Mouse (Mus musculus) testis, postnatal 10 days (tissue): ENCODE measurements around the gene Mtch1.

Experiments used
- DNase-seq: peaks from one replicate; pipeline ENCODE4 v3.0.0; 2021; ENCODE audit warnings: low spot score

Mtch1 gene

GRCm38 (mm10) chr17:29305058-29305806 is 42.5 kb downstream of the Mtch1 start:
- no peak for DNase-seq

GRCm38 (mm10) chr17:29304376-29305057 is 43.2 kb downstream of the Mtch1 start:
- DNase-seq, result no peak

GRCm38 (mm10) chr17:29303856-29304255 is 43.9 kb downstream of the Mtch1 start:
- no peak for DNase-seq

GRCm38 (mm10) chr17:29303087-29303486 is 44.6 kb downstream of the Mtch1 start:
- DNase-seq, result peak; percentile 63

- no peak for DNase-seq
Observed at GRCm38 (mm10) chr17:29302149-29302548, 45.6 kb downstream of the Mtch1 start.

GRCm38 (mm10) chr17:29301421-29301820 is 46.3 kb downstream of the Mtch1 start:
- DNase-seq, result no peak

- DNase-seq, result no peak
Observed at GRCm38 (mm10) chr17:29300926-29301325, 46.8 kb downstream of the Mtch1 start.

- no peak for DNase-seq
Observed at GRCm38 (mm10) chr17:29299282-29299681, 48.5 kb downstream of the Mtch1 start.

- DNase-seq, result no peak
Observed at GRCm38 (mm10) chr17:29297813-29298212, 49.9 kb downstream of the Mtch1 start.

- DNase-seq, result no peak
Observed at GRCm38 (mm10) chr17:29297321-29297720, 50.4 kb downstream of the Mtch1 start.

GRCm38 (mm10) chr17:29295835-29296234 is 51.9 kb downstream of the Mtch1 start:
- DNase-seq, result no peak

- DNase-seq, result no peak
Observed at GRCm38 (mm10) chr17:29293807-29294605, 53.7 kb downstream of the Mtch1 start.

GRCm38 (mm10) chr17:29292996-29293395 is 54.7 kb downstream of the Mtch1 start:
- no peak for DNase-seq

- no peak for DNase-seq
Observed at GRCm38 (mm10) chr17:29291793-29292192, 55.9 kb downstream of the Mtch1 start.

GRCm38 (mm10) chr17:29282216-29282952 is 65.3 kb downstream of the Mtch1 start:
- no peak for DNase-seq
